Mouse (Mus musculus): ENCODE data around the gene Sncg. TPM values are rescaled to one million over a fixed set of nuclear protein-coding genes. Genes with fewer than 3 reads are reported as not detected.
A peak's percentile ranks its signal among the peaks of the same experiment; 100 is the strongest.
"Not testable (repeated sequence)": the region's sequence is repeated elsewhere in the genome, so short reads cannot be mapped to it uniquely, and the experiment has no call there.

The Sncg gene
- polyA plus RNA-seq, 1 experiment from 2014 or later = 2.3 TPM

DNA sequence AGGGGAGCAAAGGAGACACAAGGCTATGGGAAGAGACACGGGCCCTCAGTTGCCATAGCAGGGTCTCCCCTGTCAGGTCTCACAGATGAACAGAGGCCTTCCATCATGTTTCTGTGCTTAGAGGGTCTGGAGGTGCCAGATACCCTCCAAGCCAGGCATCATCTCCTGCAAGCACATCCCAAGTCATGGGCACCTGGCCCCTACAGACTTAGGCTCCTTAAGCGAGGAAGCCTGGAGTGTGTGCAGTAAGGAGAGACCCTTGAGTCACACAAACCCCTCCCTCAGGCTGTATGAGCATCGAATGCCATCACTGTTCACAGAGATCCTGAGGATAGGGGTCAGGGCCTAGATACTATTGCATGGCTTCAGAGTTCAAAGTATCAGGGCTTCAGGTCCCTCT is 3.7 kb downstream of the Sncg start:
- Histone ChIP-seq H3K9me3 (replicated peaks) (no peaks in the 10 kb centered on the region), H3K36me3 (no peaks in the 10 kb centered on the region), H3K4me3 (no peak overlapping the region), H3K9ac (no peak overlapping the region), H3K27ac (ENCODE audit: poor library complexity, severe bottlenecking) (no peak overlapping the region), H3K27me3 (replicated peaks) (no peaks in the 10 kb centered on the region), H3K4me2 (no peak overlapping the region), H3K4me1 (replicated peaks) (peaks cover 15% of the 10 kb centered on the region)
- ATAC-seq (ENCODE audit: insufficient number of reproducible peaks, low FRiP score) = no peak
- WGBS = 84% methylated on average over 3 of the region's 3 CpGs

- Histone ChIP-seq H3K4me3 (no peak overlapping the region), H3K36me3 (no peaks in the 10 kb centered on the region), H3K9me3 (replicated peaks) (peaks cover 4% of the 10 kb centered on the region; the same call in 1 of the 2 replicates), H3K9ac (no peak overlapping the region), H3K4me1 (replicated peaks) (peaks cover 15% of the 10 kb centered on the region), H3K4me2 (no peak overlapping the region), H3K27ac (ENCODE audit: poor library complexity, severe bottlenecking) (no peak overlapping the region), H3K27me3 (replicated peaks) (no peaks in the 10 kb centered on the region)
- WGBS = 55% methylated on average over 3 of the region's 3 CpGs
- no peak for ATAC-seq (ENCODE audit: insufficient number of reproducible peaks, low FRiP score)
These were observed 4.4 kb downstream of the Sncg start for GRCm38 (mm10) chr14:34370203-34370602.

GRCm38 (mm10) chr14:34365147-34365507 is 9.5 kb downstream of the Sncg start:
- no peaks in the 10 kb centered on the region; the same call in 1 of the 2 replicates for H3K27me3 ChIP-seq (replicated peaks)
- no peak overlapping the region for H3K9ac ChIP-seq
- ATAC-seq (ENCODE audit: insufficient number of reproducible peaks, low FRiP score) = no peak
- peaks cover 6% of the 10 kb centered on the region; the same call in 1 of the 2 replicates for H3K9me3 ChIP-seq (replicated peaks)
- no peak overlapping the region for H3K4me2 ChIP-seq
- H3K4me3 ChIP-seq = no peak overlapping the region
- no peak overlapping the region for H3K27ac ChIP-seq (ENCODE audit: poor library complexity, severe bottlenecking)
- H3K4me1 ChIP-seq (replicated peaks) = 0 out of 2 replicates have a peak, but pooled peaks cover 6% of the 10 kb centered on the region
- no peaks in the 10 kb centered on the region for H3K36me3 ChIP-seq
- WGBS = 80% methylated on average over 2 of the region's 2 CpGs

DNA sequence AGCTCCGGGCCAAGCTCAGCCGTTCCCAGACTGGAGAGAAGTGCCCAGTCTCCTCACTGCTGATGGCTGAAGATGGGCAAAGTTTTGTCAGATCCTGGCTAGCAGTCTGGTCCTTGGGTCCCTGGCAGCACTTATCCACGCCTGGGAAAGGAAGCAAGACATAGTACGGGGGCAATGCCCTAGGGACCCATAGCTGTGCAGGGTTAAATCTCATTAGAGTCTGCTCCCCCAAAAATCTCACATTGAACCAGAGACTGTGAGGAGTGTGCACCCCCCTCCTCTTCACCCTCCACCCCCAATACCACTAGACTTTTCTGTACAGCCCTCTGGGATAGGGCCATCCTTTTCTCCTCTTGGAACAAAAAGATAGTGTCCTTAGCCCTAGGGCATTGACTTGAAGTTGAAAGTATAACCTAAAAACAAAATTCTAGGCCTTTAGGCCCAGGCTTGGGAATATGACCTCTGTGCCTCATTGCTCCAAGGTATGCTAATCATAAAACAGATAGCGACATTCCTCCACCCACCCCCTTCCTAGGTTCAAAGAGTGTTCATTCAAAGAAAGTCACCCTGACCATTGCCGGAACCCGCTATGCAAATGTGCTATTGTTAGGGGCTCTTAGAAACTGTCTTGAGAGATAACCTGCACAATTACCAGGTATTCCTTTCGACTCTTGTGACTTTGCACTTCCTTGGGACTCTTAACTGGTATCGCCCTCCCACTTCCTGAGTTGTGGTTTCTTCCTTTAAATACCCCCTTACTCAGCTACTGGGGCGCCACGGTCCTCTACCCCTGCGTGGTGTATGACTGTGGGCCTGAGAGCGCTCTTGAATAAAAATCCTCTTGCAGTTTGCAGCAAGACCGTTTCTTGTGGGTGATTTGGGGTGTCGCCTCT is 10.1 kb downstream of the Sncg start:
- H3K4me2 ChIP-seq = peak overlapping the region; percentile 95
- 79% methylated on average over 15 of the region's 15 CpGs for WGBS
- peak overlapping the region; percentile 50 for H3K4me3 ChIP-seq
- not testable (repeated sequence) for H3K27me3 ChIP-seq (replicated peaks); ATAC-seq (ENCODE audit: insufficient number of reproducible peaks, low FRiP score); H3K36me3 ChIP-seq; H3K4me1 ChIP-seq (replicated peaks); H3K9me3 ChIP-seq (replicated peaks); H3K27ac ChIP-seq (ENCODE audit: poor library complexity, severe bottlenecking)
- H3K9ac ChIP-seq = peak overlapping the region; percentile 71; the same call in 1 of the 2 replicates

- Histone ChIP-seq H3K27me3 (replicated peaks) (no peaks in the 10 kb centered on the region; the same call in 1 of the 2 replicates), H3K9me3 (replicated peaks) (peaks cover 6% of the 10 kb centered on the region; the same call in 1 of the 2 replicates), H3K9ac (peak overlapping the region; percentile 71), H3K4me3 (peak overlapping the region; percentile 50), H3K4me2 (peak overlapping the region; percentile 95), H3K4me1 (replicated peaks) (0 out of 2 replicates have a peak, but pooled peaks cover 6% of the 10 kb centered on the region), H3K27ac (ENCODE audit: poor library complexity, severe bottlenecking) (no peak overlapping the region), H3K36me3 (no peaks in the 10 kb centered on the region)
- 4% methylated on average over 32 of the region's 32 CpGs for WGBS
- peak; percentile 76 for ATAC-seq (ENCODE audit: insufficient number of reproducible peaks, low FRiP score)
These were observed 10.9 kb downstream of the Sncg start for GRCm38 (mm10) chr14:34363490-34364253.

DNA sequence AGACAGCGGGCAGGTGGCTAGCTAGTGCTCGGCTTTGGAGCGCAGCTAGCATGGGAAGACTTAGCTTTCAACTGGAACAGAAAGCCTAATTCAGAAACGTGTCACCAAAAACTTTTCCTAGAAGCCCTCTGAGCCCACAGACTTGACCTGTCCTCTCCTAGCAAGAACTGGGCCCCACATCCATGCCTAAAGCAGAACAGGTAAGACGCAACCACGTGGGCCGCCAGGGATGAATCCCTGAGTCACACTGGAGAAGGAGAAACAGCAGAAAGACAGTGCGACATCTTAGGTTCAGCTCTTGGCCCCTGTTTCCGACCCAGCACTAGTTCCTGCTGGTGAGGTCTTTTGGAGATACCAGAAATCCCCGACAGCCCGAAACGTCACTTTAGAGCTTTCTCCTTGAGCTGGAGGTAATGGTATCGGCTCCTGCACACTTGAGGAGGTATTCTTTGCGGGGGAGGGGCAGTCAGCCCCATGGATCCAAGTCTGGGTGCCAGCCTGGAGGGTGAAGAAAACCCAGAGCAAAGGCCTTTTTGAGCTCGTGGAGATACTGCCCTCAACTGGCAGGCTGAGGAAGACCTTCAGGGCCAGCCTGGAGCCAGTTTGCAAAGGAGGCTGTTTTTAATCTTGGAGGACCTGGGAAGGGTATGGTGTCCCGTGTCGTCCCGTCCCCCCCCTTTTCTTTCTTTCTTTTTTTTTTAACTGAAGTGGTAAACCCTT is 11.7 kb downstream of the Sncg start:
- no peaks in the 10 kb centered on the region; the same call in 1 of the 2 replicates for H3K27me3 ChIP-seq (replicated peaks)

GRCm38 (mm10) chr14:34362135-34362534 is 12.5 kb downstream of the Sncg start:
- 44% methylated on average over 4 of the region's 4 CpGs for WGBS
- ATAC-seq (ENCODE audit: insufficient number of reproducible peaks, low FRiP score) = no peak
- Histone ChIP-seq H3K9me3 (replicated peaks) (peaks cover 6% of the 10 kb centered on the region; the same call in 1 of the 2 replicates), H3K27ac (ENCODE audit: poor library complexity, severe bottlenecking) (no peak overlapping the region), H3K27me3 (replicated peaks) (no peaks in the 10 kb centered on the region; the same call in 1 of the 2 replicates), H3K4me3 (no peak overlapping the region), H3K4me1 (replicated peaks) (0 out of 2 replicates have a peak, but pooled peaks cover 6% of the 10 kb centered on the region), H3K4me2 (no peak overlapping the region), H3K36me3 (no peaks in the 10 kb centered on the region), H3K9ac (no peak overlapping the region)

More for the DNA sequence above, 11.7 kb downstream of the Sncg start:
- 26% methylated on average over 18 of the region's 18 CpGs for WGBS
- Histone ChIP-seq H3K9ac (peak overlapping the region; percentile 71), H3K4me2 (peak overlapping the region; percentile 95), H3K9me3 (replicated peaks) (peaks cover 6% of the 10 kb centered on the region; the same call in 1 of the 2 replicates), H3K36me3 (no peaks in the 10 kb centered on the region), H3K4me1 (replicated peaks) (0 out of 2 replicates have a peak, but pooled peaks cover 6% of the 10 kb centered on the region), H3K4me3 (peak overlapping the region; percentile 50), H3K27ac (ENCODE audit: poor library complexity, severe bottlenecking) (no peak overlapping the region)
- ATAC-seq (ENCODE audit: insufficient number of reproducible peaks, low FRiP score) = 0 out of 2 replicates have a peak, but pooled peaks have one; percentile 42

DNA sequence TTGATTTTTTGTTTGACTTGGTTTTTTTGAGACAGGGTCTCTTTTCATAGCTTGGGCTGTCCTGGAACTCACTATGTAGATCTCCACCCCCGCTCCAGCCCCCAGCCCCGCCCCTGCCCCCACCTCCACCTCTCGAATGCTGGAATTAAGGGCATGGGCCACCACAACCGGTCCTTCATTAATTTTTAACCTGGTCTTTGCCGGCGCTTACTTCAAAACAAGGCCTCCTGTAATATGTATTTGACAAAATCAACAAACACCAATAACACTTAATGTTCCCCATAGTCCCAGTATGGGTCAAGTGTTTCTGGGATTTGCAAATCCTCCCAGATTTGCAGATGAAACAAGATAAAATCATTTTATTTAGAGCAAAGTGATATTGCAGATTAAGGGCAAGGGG is 14.3 kb downstream of the Sncg start:
- no peak for ATAC-seq (ENCODE audit: insufficient number of reproducible peaks, low FRiP score)
- Histone ChIP-seq H3K27me3 (replicated peaks) (no peaks in the 10 kb centered on the region; the same call in 1 of the 2 replicates), H3K9ac (no peak overlapping the region), H3K9me3 (replicated peaks) (peaks cover 3% of the 10 kb centered on the region; the same call in 1 of the 2 replicates), H3K4me1 (replicated peaks) (peaks cover 10% of the 10 kb centered on the region), H3K4me3 (no peak overlapping the region), H3K27ac (ENCODE audit: poor library complexity, severe bottlenecking) (no peak overlapping the region), H3K36me3 (no peaks in the 10 kb centered on the region), H3K4me2 (no peak overlapping the region)
- WGBS = 53% methylated on average over 6 of the region's 6 CpGs

- Histone ChIP-seq H3K9ac (no peak overlapping the region), H3K27ac (ENCODE audit: poor library complexity, severe bottlenecking) (no peak overlapping the region), H3K36me3 (no peaks in the 10 kb centered on the region), H3K4me3 (no peak overlapping the region), H3K4me2 (no peak overlapping the region), H3K9me3 (replicated peaks) (no peaks in the 10 kb centered on the region), H3K4me1 (replicated peaks) (peaks cover 15% of the 10 kb centered on the region), H3K27me3 (replicated peaks) (no peaks in the 10 kb centered on the region; the same call in 1 of the 2 replicates)
- WGBS = 45% methylated on average over 5 of the region's 5 CpGs
- no peak for ATAC-seq (ENCODE audit: insufficient number of reproducible peaks, low FRiP score)
These were observed 14.8 kb downstream of the Sncg start for GRCm38 (mm10) chr14:34359676-34360244.

DNA sequence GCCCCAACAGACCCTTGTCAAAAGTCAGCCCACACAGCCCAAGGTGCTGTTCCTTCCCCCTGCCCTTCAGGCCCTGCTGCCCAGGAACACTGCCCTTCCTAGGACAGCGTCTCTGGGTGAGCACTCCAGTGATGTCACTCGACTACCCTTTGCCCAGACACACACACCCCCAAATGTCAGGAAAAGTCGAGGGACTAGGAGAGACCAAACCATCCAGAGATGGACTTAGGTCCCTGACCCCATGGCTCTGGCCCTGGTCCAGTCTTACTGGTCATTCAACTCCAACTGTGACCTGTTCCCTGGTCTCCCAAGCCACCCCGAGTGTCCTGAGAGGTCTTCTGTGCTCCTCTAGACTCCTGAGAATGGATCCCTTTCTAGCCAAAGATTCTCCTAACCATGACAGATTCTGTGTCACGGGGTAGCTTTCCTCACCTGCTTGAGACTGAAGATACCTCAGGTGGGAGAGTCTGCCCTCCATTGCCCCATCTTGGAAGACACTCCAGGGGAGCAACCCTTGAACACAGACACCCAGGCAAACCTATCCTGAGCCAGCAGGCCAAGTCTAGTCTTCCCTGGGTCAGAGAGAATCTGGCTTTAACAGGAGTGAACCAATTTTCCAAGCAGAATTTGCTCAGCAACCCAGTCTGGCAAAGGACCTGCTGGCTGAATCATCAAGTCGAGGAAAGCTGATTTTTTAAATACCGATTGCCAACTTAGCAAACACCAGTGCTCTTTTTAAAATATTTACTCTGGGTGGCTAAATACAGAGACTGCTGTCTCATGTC is 16.7 kb downstream of the Sncg start:
- WGBS = 69% methylated on average over 7 of the region's 7 CpGs
- no peaks in the 10 kb centered on the region; the same call in 1 of the 2 replicates for H3K27me3 ChIP-seq (replicated peaks)

More for the DNA sequence above, 16.7 kb downstream of the Sncg start:
- H3K36me3 ChIP-seq = no peaks in the 10 kb centered on the region
- H3K4me1 ChIP-seq (replicated peaks) = peaks cover 9% of the 10 kb centered on the region
- H3K9me3 ChIP-seq (replicated peaks) = no peaks in the 10 kb centered on the region
- ATAC-seq (ENCODE audit: insufficient number of reproducible peaks, low FRiP score) = no peak
- no peak overlapping the region for H3K27ac ChIP-seq (ENCODE audit: poor library complexity, severe bottlenecking)
- no peak overlapping the region for H3K9ac ChIP-seq
- no peak overlapping the region for H3K4me3 ChIP-seq
- H3K4me2 ChIP-seq = no peak overlapping the region
